Mouse (Mus musculus) left cerebral cortex, postnatal 4 days (tissue): ENCODE measurements around the gene Ky. TPM values are rescaled to one million over a fixed set of nuclear protein-coding genes. Genes with fewer than 3 reads are reported as not detected.

Experiments used
- DNase-seq: peaks from one replicate; pipeline ENCODE4 v3.0.0-alpha.2; 2022
- intact Hi-C: fragments of 180-260 bp; cut with DNase I; formaldehyde crosslinking; loops from one replicate; pipeline ENCODE4 v1.15.1; 2025
- total RNA-seq, 2 experiments: library from RNA; stranded (reverse); gene quantifications; 2 replicates each; pipeline ENCODE4 v1.2.3; 2021

Ky gene
- 1 to 10 TPM; 1.7 to 2.2 TPM for total RNA-seq

DNA sequence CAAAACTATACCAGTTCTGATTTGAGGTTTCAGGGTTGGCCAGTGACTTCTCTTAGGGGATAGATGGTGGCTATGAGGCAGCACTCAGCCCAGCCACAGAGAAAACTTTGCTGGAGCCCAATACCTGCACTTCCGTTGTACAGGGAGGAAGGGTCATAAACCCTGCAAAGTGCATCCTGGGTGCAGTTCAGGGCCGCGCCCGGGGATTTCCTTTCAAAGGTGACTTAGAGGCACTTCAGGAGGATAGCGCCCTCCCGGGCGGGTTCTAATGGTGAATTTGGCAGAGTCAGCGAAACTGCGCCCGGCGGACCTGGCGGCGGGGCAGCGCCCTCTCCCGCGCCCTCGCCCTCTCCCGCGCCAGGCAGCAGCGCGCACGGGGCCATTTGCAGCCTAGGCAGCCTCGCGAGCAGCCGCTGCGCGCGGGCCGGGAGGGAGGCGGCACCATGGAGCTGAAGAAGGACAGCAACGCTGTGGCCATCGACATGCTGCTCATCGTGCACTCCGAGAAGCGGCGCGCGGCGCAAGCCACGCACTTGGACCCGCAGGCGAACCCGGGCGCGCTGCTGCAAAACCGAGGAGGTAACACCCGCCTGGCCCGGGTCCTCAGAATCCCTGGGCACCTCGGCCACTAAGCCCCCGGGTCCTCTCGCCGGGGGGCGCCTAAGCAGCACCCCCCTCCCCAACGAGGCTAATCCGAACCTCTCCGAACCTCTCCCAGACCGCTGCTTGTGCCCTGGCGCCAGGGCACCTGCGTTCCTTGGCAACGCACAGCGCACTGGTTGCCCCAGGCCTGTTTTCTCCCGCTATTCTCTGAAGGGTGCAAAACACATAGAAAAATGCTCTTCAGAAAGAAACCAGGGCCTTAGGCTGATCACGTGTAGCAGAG is at the start of gene Ky:
TSS of gene Ky (plus strand) at position 51 of the 886 bp plus-strand sequence.
- intact Hi-C loops: no loop called here
- peak; percentile 34 for DNase-seq

DNA sequence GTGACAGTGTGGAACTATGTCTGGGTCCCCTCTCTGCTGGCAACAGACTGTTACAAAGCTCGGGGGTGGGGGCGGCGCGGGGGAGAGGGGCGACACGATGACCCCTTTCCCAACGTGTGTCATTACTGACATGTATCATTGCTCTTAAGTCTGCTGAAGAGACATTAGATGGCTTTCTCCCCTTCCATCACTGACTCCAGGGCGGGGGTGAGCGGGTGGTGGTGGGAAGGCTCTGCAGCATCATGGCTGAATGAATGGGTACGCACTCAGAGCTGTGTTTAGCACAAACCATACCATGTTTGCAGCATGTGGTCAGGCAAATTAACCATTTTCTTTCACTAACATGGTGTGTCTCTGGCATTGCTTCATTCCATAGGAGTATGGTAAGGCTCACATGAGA is 43.3 kb upstream of the Ky start:
- DNase-seq: no peak
- intact Hi-C loops: no loop called here

DNA sequence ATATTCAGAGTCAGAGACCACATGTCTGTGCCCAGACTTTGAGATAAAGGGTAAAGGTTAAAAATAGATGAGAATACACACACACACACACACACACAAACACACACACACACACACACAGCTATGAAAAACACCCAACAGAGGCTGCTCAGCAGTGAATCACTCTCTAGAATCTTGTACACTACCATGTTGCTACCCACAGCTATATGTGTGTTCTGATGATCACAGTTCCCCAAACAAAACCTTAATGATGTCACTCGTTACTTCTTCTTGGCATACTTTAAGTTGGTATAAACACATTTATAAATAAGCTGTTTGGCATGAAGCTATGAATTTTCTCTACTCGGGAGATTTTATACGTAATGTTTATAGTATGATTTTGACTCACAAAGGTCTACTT is 40.5 kb upstream of the Ky start:
- DNase-seq: no peak
- intact Hi-C loops: no loop called here

DNA sequence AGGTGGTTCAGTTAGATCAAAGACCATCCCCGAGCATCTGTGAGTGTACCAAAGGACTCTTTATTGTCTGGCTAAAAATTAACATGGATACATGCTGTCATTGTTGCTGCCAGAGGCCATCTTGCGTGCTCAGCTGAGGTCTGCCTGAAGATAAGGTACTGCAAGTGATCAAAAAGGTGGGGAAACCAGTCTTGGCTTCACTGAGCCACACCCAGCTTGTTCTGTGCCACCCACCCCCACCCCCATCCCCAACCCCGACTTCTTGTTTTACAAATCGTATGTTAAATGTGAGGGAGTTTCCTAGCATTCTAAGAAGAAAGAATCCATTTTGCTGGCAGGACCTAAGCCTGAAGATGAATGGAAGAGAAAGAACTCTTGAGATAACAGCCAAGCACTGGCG is 39.8 kb upstream of the Ky start:
- intact Hi-C loops: no loop called here
- no peak for DNase-seq

DNA sequence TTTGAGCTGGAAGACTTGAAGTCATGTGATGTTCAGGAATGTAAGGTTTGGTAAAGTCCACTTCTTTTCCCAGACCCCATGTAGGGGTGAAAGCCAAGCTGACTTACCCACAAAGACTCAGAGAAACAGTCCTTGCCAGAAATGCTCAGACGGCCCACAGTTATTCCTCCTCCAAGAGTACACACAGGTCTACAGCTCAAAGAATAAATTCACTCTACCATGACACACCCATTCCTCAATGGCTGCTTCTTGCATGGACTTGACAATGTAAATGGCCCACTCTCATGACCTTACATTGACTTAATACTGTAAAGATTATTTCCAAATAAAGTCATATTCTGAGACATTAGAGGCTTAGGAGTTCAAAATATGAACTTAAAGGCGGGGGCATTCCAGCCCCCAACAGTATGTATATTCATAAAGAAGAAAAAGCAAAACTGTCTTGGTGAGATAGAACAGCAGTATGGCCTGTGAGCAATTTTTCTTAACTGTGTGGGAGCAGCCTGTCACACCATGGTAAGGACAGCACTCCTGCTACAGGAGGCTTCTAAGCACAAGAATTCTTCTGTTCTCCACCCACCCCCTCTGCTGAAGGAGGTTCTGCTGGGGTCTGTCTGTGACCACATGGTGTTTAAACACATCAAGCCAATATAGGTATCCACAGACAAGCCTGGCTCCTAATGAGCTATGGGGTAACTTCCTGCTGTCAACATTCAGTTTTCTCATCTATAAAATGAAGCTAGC is 35.3 kb upstream of the Ky start:
- DNase-seq: no peak
- intact Hi-C loops: no loop called here

DNA sequence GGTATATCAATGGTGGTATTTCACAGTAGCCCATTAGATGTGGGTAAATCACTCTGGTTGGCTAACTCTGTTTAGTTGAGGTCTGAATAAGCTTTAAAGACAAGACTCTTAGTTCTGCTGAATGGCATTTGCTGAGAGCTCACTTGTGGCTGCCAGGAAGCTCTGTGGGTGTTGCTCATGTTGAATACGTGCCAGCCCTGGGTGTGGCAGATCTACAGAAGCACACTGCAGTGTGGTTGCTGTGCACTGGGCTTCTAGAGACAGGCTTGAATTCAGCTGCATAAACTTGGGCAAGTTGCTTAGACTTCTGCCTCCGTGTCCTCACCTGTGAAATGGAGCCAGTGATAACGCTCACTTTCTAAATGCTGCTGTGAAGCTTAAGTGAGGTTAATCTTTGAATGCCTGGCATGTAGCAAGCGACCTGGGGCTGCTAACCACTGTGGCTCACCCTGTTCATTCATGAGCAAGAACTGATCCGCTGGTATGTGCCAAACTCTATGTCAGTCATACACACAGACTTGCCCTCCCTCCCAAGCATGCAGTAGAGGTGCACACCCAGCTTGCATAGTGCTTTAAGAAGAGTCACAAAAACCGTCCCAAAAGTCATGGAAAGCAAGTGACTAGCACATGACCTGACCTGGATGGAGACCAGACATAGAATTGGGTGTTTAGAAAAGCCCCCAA is 27.6 kb upstream of the Ky start:
- intact Hi-C loops: no loop called here
- peak; percentile 41 for DNase-seq

DNA sequence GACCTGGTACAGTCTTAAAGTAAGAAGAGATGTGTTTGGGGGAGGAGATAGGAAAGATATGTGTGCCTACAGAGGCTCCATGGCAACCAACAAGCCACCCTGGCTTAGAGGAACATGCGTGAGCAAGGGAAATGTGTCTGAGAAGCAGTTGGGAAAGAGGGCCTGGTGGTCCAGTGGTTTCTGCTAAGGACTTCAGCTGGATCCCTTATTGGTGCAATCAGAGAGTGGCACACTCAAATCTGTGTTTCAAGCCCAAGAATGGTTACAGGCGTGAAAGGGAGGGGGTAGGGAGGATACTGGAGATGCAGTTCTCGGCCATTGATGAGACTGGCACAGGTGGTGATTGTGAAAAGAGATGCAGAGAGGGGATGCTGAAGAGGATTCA is 27.1 kb upstream of the Ky start:
- no peak for DNase-seq
- intact Hi-C loops: no loop called here

DNA sequence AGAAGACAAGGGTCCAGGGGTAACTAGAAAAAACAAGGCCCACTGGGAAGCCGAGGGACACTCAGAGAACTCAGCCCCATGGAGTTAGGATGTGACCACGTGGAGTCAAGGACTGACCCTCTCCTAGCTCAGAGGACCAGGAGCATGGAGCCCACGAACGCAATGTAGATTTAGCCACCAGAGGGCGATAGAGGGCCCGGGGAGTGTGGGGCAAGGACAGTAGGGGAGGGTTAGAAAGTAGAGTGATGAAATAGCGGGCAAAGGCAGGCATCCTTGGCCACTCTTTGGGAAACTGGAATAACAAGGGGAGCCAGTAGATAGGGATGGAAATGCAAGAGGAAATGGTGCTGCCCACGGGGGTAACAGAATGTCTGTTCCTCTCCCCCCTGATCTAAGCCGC is 26.5 kb upstream of the Ky start:
- intact Hi-C loops: no loop called here
- peak; percentile 24 for DNase-seq

DNA sequence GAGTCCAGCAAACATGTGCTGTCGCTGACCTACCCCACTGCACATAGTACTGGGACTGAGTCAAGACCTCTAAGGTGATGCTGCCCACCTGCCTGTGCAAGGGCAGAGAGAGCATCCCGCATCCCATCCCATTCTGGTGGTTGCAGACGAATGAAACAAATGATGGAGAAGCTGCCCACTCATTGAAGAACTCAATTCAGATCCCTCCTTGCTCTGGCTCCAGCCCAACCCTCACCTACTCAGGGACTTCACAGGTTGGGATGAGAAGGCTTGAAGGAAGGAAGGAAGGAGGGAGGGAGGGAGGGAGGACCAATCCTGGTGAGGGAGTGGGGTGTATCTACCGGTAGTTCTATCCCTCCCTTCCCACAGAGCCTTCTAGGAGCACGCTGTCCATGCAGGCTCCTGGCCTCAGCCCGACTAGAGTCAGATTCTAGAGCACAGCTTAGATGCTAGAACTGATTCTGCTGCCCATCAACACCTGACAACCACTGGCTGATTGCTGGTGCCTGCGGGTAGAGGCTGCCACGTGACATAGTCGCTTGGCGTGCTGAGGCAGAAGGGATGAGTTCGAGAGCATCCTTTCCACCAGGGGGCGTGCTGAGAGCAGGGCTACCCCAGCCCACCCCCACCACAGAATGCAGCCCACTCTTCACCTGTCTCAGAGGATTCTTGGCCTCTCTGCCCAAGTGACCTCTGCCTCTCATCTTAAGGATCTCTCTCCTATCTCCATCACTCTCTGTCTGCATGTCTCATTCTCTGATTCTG is 13.3 kb upstream of the Ky start:
- peak; percentile 64 for DNase-seq
- intact Hi-C loops: no loop called here

DNA sequence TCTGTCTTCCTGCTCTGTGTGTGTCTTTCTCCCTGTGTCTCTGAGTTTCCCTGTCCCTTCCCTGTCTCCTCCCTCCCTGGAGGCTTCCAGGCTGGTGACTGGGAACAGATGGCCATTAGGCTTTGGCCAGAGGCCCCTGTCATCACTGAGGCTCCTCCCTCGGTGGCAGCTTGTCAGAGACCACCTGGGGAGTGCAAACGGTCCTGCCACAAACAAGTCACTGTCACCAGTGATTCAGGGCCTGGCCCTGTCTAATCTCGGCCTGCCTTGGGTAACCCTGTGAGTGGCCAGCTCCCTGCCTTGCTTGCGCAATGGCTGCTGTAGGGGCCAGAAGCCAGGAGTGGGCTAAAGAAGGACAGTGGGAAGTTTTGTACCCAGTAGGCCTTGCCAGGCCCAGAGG is 12.5 kb upstream of the Ky start:
- intact Hi-C loops: no loop called here
- DNase-seq: peak; percentile 91

DNA sequence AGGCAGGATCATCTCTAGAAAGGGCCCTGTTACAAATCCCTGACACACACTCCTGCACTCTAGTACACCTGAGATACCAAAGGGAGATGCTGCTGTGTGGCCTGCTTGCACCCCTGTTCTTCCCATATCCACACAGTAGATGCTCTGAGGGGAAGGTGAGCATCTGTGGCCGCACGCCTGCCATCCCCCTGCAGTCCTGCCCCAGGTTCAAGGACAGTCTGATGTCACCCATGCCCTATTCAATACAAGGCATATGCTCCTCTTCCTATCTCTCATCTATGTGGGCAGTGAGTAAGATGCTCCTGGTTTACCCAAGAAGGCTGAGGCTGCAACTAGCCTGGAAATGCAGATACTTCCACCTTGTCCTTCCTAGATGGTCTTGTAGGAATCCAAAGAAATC is 11.6 kb upstream of the Ky start:
- DNase-seq: no peak
- intact Hi-C loops: no loop called here

DNA sequence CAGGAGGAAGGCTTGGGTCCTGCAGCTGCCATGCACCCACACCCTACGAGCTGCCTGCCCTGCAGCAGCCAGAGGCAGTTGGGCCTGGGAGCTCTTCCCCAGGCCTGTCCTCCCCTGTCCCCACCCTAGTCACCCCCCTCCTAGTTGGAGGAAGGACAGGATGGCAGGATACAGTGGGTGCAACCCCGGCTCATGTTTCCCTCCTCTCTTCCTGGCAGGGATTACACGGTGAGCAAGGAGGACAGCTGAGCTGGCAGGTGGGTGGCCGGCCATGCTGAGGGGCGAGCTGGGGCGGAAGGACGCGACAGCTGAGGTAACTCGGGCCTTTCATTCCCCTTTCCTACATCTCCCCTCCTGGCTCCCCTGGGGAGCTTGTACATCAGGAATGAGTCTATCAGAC is 11.1 kb upstream of the Ky start:
- intact Hi-C loops: no loop called here
- no peak for DNase-seq

DNA sequence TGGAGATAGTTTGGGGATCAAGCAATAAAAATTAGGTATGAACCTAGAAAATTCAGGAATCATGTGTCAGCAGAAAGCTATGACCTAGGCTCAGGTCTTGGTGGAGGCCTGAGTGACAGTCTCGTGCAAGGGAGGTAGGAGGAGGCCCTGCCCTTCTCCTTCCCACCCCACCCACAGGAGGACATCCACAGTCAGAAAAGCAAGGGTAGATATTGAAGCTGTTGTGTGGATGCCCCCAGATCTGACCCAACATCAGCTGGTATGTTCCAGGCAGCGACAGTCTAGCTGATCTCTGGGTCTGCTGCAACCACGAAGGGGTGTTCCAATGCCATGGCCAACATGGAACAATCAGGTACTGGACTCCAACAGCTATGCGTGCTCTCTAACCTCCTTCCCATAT is 10.3 kb upstream of the Ky start:
- intact Hi-C loops: no loop called here

DNA sequence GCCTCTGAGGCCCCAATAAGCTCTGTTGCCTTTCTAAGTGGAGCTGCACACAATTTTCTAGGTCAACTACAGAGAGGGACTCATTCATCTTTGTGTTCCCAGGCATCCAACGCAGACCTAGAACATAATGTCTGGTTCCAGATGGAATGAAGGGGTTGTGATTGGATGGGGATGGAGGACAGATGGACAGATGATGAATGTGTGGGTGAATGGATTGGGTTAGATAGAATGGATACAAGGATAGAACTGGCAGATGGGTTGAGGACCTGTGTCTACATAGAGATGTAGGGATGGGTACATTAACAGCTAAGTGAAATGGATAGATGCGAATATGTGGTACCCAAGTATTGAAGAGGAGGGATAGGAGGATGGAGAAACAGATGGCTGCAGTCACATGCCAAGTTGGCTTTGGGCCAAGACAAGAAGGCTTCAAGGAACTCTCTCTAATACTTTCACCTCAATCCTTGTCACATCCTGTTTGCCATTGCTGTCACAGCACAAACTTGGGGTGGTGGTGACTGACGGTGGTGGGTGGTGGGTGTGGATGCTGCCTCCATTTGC is 9.0 kb upstream of the Ky start:
- intact Hi-C loops: no loop called here

More for the DNA sequence above, 10.3 kb upstream of the Ky start:
- DNase-seq: no peak

DNA sequence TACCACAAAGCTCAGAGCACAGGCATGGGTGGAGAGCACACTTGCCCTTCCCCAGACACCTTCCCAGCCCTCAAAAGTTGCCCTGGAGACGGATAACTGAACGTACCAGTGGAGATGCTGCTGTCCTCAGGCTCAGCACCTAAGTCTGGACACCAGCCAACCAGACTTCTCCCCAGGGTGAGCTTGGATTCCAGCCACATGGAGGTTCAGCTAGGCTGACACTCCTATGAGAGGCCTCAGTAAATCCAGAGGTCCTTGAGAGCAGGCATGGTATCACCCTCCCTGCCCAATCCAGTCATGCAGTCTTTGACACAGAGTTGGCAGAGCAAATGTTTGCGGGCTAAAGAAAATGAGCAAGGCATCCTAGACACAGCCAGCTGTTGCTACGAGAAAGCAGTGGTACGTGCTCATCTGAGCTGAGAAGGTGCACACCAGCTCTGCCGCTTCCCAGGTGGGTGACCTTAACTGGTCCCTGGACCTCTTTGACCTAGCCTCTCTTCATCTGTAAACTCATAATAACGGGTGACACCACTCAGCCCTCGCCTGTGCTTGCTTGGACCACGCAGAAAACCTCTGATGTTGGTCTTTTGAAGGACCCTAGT is 8.4 kb upstream of the Ky start:
- intact Hi-C loops: no loop called here
- DNase-seq: no peak

More for the DNA sequence above, 9.0 kb upstream of the Ky start:
- peak; percentile 58 for DNase-seq

DNA sequence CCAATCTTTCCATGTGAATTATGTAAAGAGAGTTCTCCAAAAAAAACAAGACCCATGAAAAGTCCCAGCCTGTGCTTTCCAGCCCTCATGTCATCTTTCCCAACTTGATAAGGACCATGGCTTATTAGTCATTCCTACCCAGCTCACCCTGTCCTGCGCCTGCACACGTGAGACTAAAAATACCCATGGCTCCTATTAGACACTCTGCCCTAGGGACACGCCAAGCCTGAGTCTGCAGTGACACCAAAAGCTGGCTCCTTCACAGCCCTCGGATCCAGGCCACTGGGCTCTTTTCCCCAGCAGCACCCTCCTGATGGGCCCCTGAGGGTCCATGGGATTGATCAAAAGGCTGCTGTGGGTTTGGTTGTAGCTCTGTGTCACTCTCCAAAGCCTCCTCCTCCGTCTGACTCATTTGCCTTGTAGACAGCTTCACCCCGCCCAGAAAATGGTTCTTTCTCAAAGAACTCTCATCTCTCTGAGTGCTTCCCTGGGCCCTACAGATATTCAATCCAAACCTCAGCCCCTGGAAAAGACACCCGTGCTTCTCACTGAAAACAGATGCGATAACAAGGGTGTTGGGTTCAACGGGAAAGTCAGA is 7.6 kb upstream of the Ky start:
- no peak for DNase-seq
- intact Hi-C loops: no loop called here

DNA sequence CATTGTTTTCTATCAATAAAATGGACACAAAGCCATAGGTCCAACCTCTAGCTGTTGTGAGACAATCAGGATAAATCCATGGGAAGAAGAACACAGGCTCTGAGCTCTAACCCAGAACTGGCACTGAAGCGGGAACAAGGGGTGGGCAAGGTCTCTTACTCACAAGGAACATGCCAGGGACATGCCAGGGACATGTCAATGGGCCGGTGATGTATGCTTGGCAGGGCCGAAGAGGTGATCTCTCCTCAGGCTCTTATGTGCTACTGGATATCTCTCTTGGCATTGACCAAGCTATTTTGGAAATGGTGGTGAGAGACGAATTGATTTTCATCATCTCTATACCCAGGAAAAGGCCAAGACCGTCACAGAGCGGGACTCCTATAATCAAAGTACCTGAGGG is 6.8 kb upstream of the Ky start:
- intact Hi-C loops: no loop called here

DNA sequence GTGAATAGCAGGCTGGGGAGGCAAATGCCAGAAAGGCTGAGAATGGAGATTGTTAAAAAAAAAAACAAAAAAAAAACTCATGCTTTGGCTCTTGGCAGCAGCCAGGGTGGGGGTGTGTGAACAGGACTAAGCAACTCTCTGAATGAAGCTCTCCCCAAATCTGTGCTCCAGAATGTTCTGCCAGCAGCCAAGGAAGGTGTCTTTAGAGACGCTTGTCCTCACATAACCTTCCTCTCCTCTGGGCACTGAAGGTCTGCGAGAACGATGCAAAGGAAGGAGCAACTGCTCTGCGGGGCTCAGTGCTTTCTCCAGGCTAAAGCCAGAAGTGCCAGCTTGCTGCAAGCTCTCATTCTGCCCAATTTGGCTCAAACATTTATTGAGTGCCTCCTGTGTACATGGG is 6.3 kb upstream of the Ky start:
- peak; percentile 24 for DNase-seq
- intact Hi-C loops: no loop called here

More for the DNA sequence above, 6.8 kb upstream of the Ky start:
- no peak for DNase-seq

DNA sequence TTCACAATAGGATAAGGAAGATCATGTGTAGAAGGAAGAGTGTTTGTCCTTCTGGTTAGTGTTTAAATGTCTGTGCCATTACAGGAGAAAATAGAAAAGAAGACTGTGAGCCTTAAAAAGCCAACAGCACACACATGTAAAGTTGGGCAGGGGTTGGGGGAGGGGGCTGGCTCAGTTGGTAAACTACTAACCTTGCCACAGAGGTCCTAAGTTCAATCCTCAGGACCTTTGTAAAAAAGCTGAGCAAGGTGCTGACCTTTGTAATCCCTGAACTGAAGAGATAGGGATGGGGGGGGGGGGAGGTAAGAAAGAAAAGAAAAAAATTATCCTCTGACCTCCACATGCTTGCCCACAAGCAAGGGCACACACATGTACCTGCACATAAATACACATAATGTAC is 5.8 kb upstream of the Ky start:
- DNase-seq: no peak
- intact Hi-C loops: no loop called here

DNA sequence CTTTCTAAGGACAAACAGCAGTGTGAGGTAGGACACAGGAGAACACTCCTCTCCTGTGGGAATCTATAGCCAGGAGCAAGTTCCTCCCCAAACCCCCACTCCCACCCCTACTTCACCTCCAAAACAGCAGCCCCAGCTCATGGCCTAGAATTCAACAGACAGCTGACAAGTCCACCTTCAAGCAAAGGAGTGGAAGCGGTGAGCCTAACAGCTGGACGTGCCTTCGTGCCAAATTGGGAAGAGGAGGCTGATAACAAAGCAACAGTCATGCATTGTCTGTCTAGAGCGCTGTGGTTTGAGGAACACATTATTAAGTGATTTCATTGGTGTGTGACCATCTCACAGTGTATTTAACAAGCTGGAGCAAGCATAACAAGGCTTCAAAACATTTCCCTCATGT is 4.4 kb upstream of the Ky start:
- intact Hi-C loops: no loop called here
- DNase-seq: no peak
